Comparison of ENCODE assay signal across 8 mouse cellular contexts in the genomic region with DNA sequence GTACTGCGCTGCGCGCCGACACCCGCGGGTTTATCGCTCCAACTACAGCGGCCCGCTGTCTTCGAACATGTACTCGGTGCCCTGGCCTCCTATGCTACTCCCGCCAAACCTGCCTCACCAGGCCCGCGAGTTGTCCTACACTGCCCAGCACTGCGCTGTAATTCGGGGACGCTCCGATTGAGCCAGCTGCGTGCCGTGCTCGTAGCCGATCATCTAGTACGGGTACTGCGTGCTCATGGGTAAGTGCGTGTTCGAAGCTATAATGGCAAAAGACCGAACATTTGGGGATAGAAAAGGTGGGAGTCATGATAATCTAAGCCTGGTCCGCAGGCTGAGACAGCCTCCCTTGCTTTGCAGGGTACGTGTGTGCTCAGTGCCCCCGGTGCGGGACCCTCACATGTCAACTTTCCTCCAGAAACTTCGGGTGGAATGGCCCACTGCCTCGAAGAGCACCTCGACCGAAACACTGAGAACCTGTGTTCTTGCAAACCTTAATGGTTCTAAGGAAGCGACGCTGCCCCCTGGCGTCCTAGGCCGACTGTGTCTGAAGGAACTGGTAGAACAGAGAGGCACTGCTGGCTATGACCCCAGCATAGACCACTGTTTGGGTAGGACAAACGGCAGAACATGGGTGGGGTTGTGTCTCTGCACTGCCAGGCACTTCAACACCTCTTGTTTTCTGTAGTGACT. TPM values are rescaled to one million over a fixed set of nuclear protein-coding genes. Genes with fewer than 3 reads are reported as not detected.
DNase-seq lines count a peak whose midpoint lies in the region; ATAC-seq and TF ChIP-seq lines count a peak whose summit lies in the region.

No protein-coding gene starts in this region.

- H3K36me3 ChIP-seq in forebrain, postnatal 0 days (ENCODE audit: insufficient read depth), result peaks cover 40% of the 10 kb centered on the region
- H3K36me3 ChIP-seq in hindbrain, embryonic 15.5 days, result peaks cover 36% of the 10 kb centered on the region

- peaks cover 19% of the 10 kb centered on the region for H3K4me1 ChIP-seq in forebrain, postnatal 0 days (ENCODE audit: insufficient read depth)
- peaks cover 62% of the 10 kb centered on the region for H3K4me1 ChIP-seq in hindbrain, embryonic 15.5 days (replicated peaks)

- H3K4me2 ChIP-seq in forebrain, postnatal 0 days (ENCODE audit: low read depth), result peak overlapping the region; percentile 95
- H3K4me2 ChIP-seq in hindbrain, embryonic 15.5 days, result peak overlapping the region; percentile 97

- peak; percentile 71 for TF ChIP-seq CTCF in forebrain, postnatal 0 days (IDR thresholded peaks at IDR 0.05; ENCODE audit: low read depth)

- intact Hi-C loops in left cerebral cortex, postnatal 4 days (cut with DNase I), result no loop called here

- whole genome bisulfite sequencing in forebrain, postnatal 0 days, result 2% methylated on average over 40 of the region's 40 CpGs
- WGBS in hindbrain, embryonic 15.5 days, result 1% methylated on average over 40 of the region's 40 CpGs

- peak overlapping the region; percentile 58 for H3K9ac ChIP-seq in forebrain, postnatal 0 days
- H3K9ac ChIP-seq in hindbrain, embryonic 15.5 days, result peak overlapping the region; percentile 56

- peak overlapping the region; percentile 55 for H3K4me3 ChIP-seq in forebrain, postnatal 0 days (ENCODE audit: low read depth, low read length)
- peak overlapping the region; percentile 52 for H3K4me3 ChIP-seq in hindbrain, embryonic 15.5 days

- H3K27me3 ChIP-seq in forebrain, postnatal 0 days (ENCODE audit: insufficient read depth, low read length), result no peaks in the 10 kb centered on the region
- no peaks in the 10 kb centered on the region for H3K27me3 ChIP-seq in hindbrain, embryonic 15.5 days

- DNase-seq in CD4-positive, CD25-positive, alpha-beta regulatory T cell, adult 2 months (ENCODE audit: low read depth, low spot score), result peak; percentile 92
- peak; percentile 76 for DNase-seq in cerebellum, adult 9-10 months
- DNase-seq in forebrain, postnatal 0 days, result peak; percentile 74
- DNase-seq in left cerebral cortex, postnatal 4 days, result peak; percentile 86
- peak; percentile 81 for DNase-seq in mesoderm, embryonic 11.5 days (ENCODE audit: low read depth, low spot score)
- DNase-seq in spleen, adult 12 weeks (ENCODE audit: low spot score), result peak; percentile 71

- H3K27ac ChIP-seq in forebrain, postnatal 0 days (ENCODE audit: low read depth, low read length), result peak overlapping the region; percentile 72
- peak overlapping the region; percentile 74 for H3K27ac ChIP-seq in hindbrain, embryonic 15.5 days (replicated peaks)

- ATAC-seq in CD4-positive, CD25-positive, alpha-beta regulatory T cell, adult 4 months, result no peak
- ATAC-seq in forebrain, postnatal 0 days, result no peak
- no peak for ATAC-seq in hindbrain, embryonic 15.5 days (ENCODE audit: low FRiP score, low read depth)

- no peaks in the 10 kb centered on the region for H3K9me3 ChIP-seq in forebrain, postnatal 0 days (ENCODE audit: low read length)
- no peaks in the 10 kb centered on the region for H3K9me3 ChIP-seq in hindbrain, embryonic 15.5 days

RNA-seq across cellular contexts. Expression of a gene that starts 0.7 kb away (rescaled TPM):
- polyA plus RNA-seq in CD4-positive, CD25-positive, alpha-beta regulatory T cell, adult 4 months (2017; shearing (Covaris generic)), result 10 to 100 TPM; 65.5 to 75.7 TPM
- 99.6 and 115 TPM in 2 replicates for total RNA-seq in forebrain, postnatal 0 days (2014; rRNA removed)
- 221 and 261 TPM in 2 replicates for polyA plus RNA-seq in forebrain, postnatal 0 days (2015; fragmentation: Nextera tagmentation; extraction: Ambion mirVana)
- polyA plus RNA-seq in hindbrain, embryonic 15.5 days (2015; fragmentation: Nextera tagmentation; extraction: Ambion mirVana), result 304 and 323 TPM in 2 replicates
- 10 to 100 TPM; 78.2 to 86.6 TPM for total RNA-seq in left cerebral cortex, postnatal 4 days (2021)

RNA-seq across cellular contexts. Expression of a gene that starts 3.1 kb away (rescaled TPM):
- 10 to 100 TPM; 48.0 to 61.4 TPM for polyA plus RNA-seq in CD4-positive, CD25-positive, alpha-beta regulatory T cell, adult 4 months (2017; shearing (Covaris generic))
- 70.7 and 71.3 TPM in 2 replicates for total RNA-seq in forebrain, postnatal 0 days (2014; rRNA removed)
- polyA plus RNA-seq in forebrain, postnatal 0 days (2015; fragmentation: Nextera tagmentation; extraction: Ambion mirVana), result 104 and 108 TPM in 2 replicates
- 73.4 and 78.5 TPM in 2 replicates for polyA plus RNA-seq in hindbrain, embryonic 15.5 days (2015; fragmentation: Nextera tagmentation; extraction: Ambion mirVana)
- 10 to 100 TPM; 43.0 to 54.5 TPM for total RNA-seq in left cerebral cortex, postnatal 4 days (2021)

RNA-seq across cellular contexts. Expression of a gene that starts 8.2 kb away (rescaled TPM):
- polyA plus RNA-seq in CD4-positive, CD25-positive, alpha-beta regulatory T cell, adult 4 months (2017; shearing (Covaris generic)), result 10 to 100 TPM; 29.8 to 56.5 TPM
- 353 and 511 TPM in 2 replicates for total RNA-seq in forebrain, postnatal 0 days (2014; rRNA removed)
- 206 and 283 TPM in 2 replicates for polyA plus RNA-seq in forebrain, postnatal 0 days (2015; fragmentation: Nextera tagmentation; extraction: Ambion mirVana)
- polyA plus RNA-seq in hindbrain, embryonic 15.5 days (2015; fragmentation: Nextera tagmentation; extraction: Ambion mirVana), result 308 and 313 TPM in 2 replicates
- total RNA-seq in left cerebral cortex, postnatal 4 days (2021), result 100 to 1,000 TPM; 233 to 289 TPM

RNA-seq across cellular contexts. Expression of a gene that starts 10.3 kb away (rescaled TPM):
- 100 to 1,000 TPM; 155 to 180 TPM for polyA plus RNA-seq in CD4-positive, CD25-positive, alpha-beta regulatory T cell, adult 4 months (2017; shearing (Covaris generic))
- total RNA-seq in forebrain, postnatal 0 days (2014; rRNA removed), result 115 and 129 TPM in 2 replicates
- 102 and 106 TPM in 2 replicates for polyA plus RNA-seq in forebrain, postnatal 0 days (2015; fragmentation: Nextera tagmentation; extraction: Ambion mirVana)
- 109 and 111 TPM in 2 replicates for polyA plus RNA-seq in hindbrain, embryonic 15.5 days (2015; fragmentation: Nextera tagmentation; extraction: Ambion mirVana)
- total RNA-seq in left cerebral cortex, postnatal 4 days (2021), result 10 to 100 TPM; 85.7 to 86.1 TPM

RNA-seq across cellular contexts. Expression of a gene that starts 27.1 kb away (rescaled TPM):
- polyA plus RNA-seq in CD4-positive, CD25-positive, alpha-beta regulatory T cell, adult 4 months (2017; shearing (Covaris generic)), result 10 to 100 TPM in 1 of 2 experiments, 1 to 10 TPM in 1; 7.8 to 15.5 TPM
- 29.2 and 39.3 TPM in 2 replicates for total RNA-seq in forebrain, postnatal 0 days (2014; rRNA removed)
- polyA plus RNA-seq in forebrain, postnatal 0 days (2015; fragmentation: Nextera tagmentation; extraction: Ambion mirVana), result 35.4 and 39.9 TPM in 2 replicates
- polyA plus RNA-seq in hindbrain, embryonic 15.5 days (2015; fragmentation: Nextera tagmentation; extraction: Ambion mirVana), result 34.9 and 35.1 TPM in 2 replicates
- 10 to 100 TPM; 26.2 to 34.5 TPM for total RNA-seq in left cerebral cortex, postnatal 4 days (2021)
